Mouse (Mus musculus) cerebellum, adult (tissue): ENCODE data around the gene Slc30a5.
"Not testable (repeated sequence)": the region's sequence is repeated elsewhere in the genome, so short reads cannot be mapped to it uniquely, and the experiment has no call there.

Experiments used
- ATAC-seq: cut with Nextera tagmentation; 2 replicates; pipeline ENCODE4 v1.9.2; 2017; ENCODE audit warnings: mild to moderate bottlenecking, moderate library complexity, mixed read lengths; ENCODE audit not compliant: insufficient number of reproducible peaks, low FRiP score, low TSS enrichment

Slc30a5 gene

DNA sequence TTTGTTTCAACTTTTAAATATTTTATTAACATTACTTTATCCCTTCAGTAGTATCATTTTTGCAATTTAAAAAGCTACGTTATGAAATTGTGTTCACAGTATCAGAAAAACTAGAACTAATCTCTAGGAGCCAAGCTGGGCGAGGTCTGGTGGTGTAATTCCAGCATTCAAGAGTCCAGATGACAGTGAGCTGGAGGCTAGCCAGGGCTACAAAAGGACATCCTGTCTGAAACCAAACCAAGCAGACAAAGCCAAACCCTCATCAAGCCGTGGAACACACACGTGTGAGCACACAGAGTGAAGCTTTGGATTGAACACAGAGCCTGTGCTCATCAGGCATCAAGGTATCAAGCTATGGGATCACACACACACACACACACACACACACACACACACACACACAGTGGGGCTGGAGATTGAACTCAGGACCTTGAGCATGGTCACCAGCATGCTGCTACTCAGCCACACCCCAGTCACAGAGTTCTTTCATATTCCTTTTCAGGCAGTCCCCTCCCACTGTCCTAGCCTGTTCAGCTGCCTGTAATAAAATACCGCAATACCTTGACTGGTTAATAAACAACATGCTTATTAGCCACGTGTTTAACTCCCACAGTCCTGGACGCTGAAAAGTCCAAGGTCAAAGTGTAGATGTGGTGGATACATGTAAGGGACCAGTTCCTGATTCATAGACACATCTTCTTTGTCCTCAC lies 9.9 kb upstream of the Slc30a5 start:
- no peak for ATAC-seq

- no peak for ATAC-seq
Observed at GRCm38 (mm10) chr13:100841741-100842140, 8.5 kb upstream of the Slc30a5 start.

- no peak for ATAC-seq
Observed at GRCm38 (mm10) chr13:100834777-100835176, 1.6 kb upstream of the Slc30a5 start.

DNA sequence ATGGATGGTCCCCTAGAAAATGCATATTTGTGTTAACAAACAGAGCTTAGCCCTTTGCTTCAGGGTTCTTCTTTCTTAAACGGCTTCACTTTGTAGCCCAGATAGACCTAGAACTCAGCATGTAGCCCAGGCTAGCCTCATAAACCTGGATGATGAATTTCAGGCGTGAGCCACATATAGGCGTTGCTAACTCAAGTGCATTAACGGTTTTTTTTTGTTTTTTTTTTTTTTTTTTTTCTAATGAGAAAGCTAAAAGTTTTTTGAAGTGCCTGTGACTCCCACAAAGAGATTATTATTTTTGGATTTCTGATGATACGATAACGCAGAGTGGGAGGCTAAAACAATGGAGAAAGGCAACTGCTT lies 394 bp upstream of the Slc30a5 start:
- no peak for ATAC-seq

- ATAC-seq, result no peak
Observed at GRCm38 (mm10) chr13:100832188-100832587, 1.0 kb downstream of the Slc30a5 start.

GRCm38 (mm10) chr13:100831123-100831522 lies 2.1 kb downstream of the Slc30a5 start:
- no peak for ATAC-seq

DNA sequence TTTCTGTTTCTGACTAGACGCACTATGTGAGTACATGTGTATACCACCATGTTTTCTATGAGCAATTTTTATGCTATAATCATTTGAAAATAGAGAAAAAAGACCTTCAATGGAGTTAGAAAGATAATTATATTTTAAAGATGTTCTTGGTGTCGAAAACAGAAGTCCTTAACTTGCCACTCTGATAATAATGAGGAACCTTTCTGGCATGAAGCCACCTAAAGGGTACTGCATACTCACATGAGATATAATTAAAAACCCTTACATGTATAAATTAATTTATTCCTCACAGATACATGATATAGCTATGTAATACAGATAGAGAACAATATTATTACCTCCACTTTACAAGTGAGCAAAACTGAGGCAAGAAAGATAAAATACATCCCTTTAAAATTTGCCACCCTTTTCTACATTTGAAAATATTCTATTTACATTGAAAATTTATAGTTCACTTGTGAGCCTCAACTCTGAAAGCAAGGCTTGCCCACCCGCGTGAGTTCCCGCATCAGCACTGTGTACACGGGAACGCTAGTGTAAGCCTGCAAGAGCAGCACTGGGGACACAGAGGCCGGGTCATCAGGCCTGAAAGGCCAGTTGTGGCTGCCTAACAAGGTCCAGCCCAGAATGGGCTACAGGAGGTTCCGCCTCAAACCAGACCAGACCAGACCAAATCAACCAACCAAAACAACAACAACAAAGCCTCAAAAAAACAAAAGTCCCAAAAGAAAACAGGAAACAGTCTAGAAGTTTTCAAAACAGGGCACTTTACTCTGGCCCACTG lies 7.4 kb downstream of the Slc30a5 start:
- no peak for ATAC-seq

DNA sequence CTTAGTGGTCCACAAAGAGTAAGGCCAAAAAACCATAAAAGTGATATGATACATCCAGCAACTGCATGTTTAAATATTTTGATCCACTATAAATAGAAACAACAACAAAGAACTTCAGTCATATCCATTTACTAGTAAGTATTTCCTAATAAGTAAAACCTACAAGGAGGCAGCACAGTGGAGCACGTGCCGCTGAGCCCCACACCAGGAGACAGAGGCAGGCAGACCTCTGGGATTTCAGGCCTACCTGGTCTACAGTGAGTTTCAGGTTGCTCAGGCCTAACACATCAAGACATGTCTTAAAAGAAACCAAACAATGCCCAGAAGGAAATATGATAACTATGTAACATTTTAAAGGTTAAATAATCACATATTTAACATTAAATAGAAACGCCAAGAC lies 8.3 kb downstream of the Slc30a5 start:
- no peak for ATAC-seq

DNA sequence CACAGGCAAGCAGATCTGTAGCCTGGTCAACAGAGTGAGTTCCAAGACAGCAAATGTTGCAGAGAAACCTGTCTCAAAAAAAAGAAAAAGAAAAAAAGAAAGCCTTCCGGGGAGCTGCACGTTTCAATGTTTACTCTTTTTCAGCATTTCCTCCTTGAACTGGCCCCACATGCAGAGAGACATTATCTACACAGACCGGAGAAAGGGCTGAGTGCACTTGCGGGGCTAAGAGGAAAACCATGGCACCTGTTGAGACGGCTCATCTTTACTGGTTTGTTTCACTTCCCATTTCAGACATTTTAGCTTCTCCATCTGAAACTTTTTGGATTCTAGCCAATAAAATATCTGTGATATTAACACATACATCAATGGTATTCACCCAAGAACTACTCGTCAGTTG lies 8.9 kb downstream of the Slc30a5 start:
- no peak for ATAC-seq

DNA sequence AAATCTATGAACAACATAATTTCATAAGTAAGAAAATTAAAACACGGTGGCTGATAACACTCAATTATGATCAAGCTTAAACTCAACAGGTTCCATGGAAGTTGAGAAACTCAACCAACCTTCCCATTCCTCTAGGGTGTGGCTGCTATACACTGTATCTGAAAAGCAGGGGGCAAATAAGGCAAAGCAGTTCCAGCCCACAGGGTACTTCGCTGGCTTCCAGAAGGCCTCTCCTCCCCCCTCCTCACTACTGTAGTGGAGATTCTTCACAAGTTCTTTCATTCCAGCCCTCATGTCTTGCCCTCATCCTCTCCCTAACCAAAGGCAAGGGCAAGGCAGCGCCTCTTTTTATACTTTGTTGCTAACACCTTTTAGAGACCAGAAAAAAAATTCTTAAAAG lies 9.4 kb downstream of the Slc30a5 start:
- no peak for ATAC-seq

GRCm38 (mm10) chr13:100814451-100814850 lies 18.8 kb downstream of the Slc30a5 start:
- no peak for ATAC-seq

GRCm38 (mm10) chr13:100805776-100806175 lies 27.5 kb downstream of the Slc30a5 start:
- ATAC-seq, result no peak

- ATAC-seq, result no peak
Observed at GRCm38 (mm10) chr13:100797171-100797570, 36.1 kb downstream of the Slc30a5 start.

- ATAC-seq, result no peak
Observed at GRCm38 (mm10) chr13:100789083-100789482, 44.1 kb downstream of the Slc30a5 start.

GRCm38 (mm10) chr13:100788057-100788456 lies 45.2 kb downstream of the Slc30a5 start:
- not testable (repeated sequence) for ATAC-seq

GRCm38 (mm10) chr13:100787316-100788010 lies 45.8 kb downstream of the Slc30a5 start:
- ATAC-seq, result no peak

DNA sequence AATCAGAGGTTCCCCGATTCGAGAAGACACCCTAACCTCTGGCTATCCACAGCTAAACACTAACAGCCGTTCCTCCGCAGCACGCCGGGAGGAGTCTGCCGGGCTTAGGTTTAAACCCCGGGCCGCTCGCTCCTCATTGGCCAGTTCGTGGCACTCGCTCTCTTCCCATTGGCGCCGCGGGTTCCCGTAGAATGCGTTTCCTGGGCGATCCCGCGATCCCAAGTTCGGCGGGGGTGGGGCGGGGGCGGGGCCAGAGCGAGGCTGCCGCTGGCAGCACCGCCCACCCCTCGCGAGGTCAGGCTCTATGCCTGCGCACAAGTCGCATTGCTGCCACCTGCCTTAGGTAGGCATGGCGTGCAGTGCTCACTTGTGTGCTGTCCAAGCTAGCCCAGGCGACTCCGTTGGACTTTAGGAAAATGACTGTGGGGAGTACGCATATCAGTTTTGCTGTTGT lies 46.8 kb downstream of the Slc30a5 start, which contains the start of gene Ccnb1:
TSS of gene Ccnb1 (minus strand) at position 157 of the 454 bp plus-strand sequence.
- peak; percentile 100 for ATAC-seq

DNA sequence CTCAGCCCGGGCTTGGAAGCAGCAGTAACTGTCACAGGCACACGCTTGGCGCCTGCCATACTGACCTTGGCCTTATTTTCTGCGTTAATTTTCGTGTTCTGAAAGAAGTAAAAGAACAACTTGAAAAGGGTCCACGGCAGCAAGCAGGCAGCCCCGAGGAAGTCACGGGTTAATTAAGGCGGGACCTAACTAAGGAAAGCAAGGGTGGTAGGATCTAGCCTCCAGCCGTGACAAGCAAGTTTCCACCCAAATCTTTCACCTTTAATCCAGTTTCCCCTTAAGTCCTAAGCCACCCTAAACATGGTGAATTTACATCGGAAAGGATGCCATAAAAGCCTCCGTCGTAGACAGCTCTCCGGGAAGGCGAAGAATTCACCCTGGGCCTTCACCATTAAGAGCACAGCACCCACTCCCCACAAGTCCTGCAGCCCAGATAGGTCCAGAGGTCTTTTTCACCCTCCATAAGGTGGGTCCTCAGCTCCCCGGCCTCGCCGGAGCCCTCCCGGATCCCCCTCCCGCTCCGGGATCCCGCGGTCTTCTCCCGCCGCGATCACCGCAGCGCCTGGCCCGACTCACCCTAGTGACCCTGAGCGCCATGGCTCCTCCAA lies 47.3 kb downstream of the Slc30a5 start:
- 0 out of 2 replicates have a peak, but pooled peaks have one; percentile 41 for ATAC-seq

- ATAC-seq, result no peak
Observed at GRCm38 (mm10) chr13:100777491-100777890, 55.7 kb downstream of the Slc30a5 start.

DNA sequence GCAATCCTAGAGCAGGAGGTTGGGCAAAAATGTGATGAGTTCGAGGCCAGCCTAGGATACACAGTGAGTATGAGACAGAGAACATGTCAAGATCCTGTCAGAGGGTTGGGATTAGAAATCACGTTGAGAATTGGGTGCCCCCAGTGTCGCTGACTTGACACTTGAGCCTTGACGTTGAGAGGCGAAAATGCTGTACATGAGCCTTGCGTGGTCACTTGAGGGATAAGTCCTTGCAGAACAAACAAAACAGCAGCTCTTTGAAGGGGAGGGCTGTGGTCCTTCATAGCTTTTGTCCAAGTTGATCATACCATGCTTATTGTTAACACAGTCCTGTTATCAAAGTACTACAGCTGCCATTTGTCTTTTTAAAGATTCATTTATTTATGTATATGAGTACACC lies 56.5 kb downstream of the Slc30a5 start:
- no peak for ATAC-seq

GRCm38 (mm10) chr13:100776056-100776419 lies 57.2 kb downstream of the Slc30a5 start:
- ATAC-seq, result 0 out of 2 replicates have a peak, but pooled peaks have one; percentile 23
